Mouse (Mus musculus): Measurements from ENCODE around the gene Tmem189. TPM values are rescaled to one million over a fixed set of nuclear protein-coding genes. Genes with fewer than 3 reads are reported as not detected.

Tmem189 gene
- polyA plus RNA-seq, 1 experiment from 2014 or later = 40.6 TPM

DNA sequence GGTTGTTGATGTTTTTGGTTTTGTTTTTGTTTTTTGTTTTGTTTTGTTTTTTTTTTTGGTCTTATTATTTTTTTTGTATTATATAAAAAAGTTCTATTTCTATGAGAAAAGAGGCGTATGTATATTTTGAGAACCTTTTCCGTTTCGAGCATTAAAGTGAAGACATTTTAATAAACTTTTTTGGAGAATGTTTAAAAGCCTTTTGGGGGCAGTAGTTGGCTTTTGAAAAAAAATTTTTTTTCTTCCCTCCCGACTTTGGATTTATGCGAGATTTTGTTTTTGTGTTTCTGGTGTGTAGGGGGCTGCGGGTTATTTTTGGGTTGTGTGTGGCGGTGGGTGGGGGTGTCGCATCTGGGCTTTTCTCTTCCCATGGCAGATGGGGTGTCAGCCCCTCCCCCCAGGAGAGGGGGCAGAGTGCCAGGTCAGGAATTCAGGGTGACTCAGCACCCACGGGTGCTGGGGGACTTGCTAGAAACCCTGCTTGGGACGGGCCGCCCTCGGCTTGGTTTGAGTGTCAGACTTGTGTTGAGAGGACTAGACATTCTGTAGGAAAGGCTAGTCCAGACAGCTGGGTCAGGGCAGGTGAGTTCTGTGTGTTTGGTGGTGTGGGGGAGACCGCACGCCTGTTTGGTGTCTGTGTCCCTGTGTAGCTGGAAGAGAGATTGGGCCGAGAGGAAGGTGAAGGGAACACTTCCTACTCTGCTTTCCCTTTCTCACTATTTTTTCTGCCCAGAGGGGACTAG, 768 bp upstream of the Tmem189 start:
- no peak for DNase-seq (ENCODE audit: low spot score)
- Histone ChIP-seq H3K27me3 (replicated peaks; ENCODE audit: control insufficient read depth, insufficient read depth, low read length) (no peaks in the 10 kb centered on the region; the same call in 1 of the 2 replicates), H3K9ac (ENCODE audit: low read depth, low read length) (peak overlapping the region; percentile 81)

DNA sequence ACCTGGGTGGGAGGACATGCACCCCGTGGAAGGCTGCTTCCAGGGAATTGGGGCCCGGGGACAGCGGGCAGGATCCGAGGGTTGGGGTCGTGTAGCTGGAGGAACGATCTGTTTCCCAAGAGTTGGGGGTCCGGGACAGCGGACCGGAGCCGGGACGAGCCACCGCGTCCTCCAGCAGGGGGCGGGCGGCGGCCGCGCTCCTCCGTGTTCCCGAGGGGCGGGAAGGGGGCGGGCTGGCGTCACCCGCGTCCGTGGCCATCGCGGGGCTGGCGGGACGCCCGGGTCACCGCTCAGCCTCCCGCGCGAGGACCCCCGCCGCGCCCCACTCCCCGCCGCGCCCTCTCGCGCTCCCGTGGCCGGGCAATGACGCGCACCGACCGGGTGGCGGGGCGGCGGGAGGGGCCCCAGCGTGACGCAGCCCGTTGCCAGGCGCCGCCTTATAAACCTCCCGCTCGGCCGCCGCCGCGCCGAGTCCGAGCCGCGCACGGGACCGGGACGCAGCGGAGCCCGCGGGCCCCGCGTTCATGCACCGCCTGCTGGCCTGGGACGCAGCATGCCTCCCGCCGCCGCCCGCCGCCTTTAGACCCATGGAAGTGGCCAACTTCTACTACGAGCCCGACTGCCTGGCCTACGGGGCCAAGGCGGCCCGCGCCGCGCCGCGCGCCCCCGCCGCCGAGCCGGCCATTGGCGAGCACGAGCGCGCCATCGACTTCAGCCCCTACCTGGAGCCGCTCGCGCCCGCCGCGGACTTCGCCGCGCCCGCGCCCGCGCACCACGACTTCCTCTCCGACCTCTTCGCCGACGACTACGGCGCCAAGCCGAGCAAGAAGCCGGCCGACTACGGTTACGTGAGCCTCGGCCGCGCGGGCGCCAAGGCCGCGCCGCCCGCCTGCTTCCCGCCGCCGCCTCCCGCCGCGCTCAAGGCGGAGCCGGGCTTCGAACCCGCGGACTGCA, 847 bp downstream of the Tmem189 start, which contains the start of gene Cebpb:
Gene Cebpb, plus strand, starts transcription at position 418 of the 954 bp plus-strand sequence.
- no peaks in the 10 kb centered on the region for H3K9me3 ChIP-seq (ENCODE audit: control insufficient read depth, low read length)
- ATAC-seq (ENCODE audit: low read depth) (peak; percentile 81), DNase-seq (ENCODE audit: low spot score) (peak; percentile 85)
- 0 out of 2 replicates have a peak, but pooled peaks cover 3% of the 10 kb centered on the region for H3K4me1 ChIP-seq (ENCODE audit: control insufficient read depth, insufficient read depth, low read length)
- no peaks in the 10 kb centered on the region; the same call in 1 of the 2 replicates for H3K27me3 ChIP-seq (replicated peaks; ENCODE audit: control insufficient read depth, insufficient read depth, low read length)
- peak within 1 kb of the TSS; percentile 81 for H3K9ac ChIP-seq (ENCODE audit: low read depth, low read length)
- H3K27ac ChIP-seq (replicated peaks; ENCODE audit: low read depth, low read length) = peak within 1 kb of the TSS; percentile 74
- H3K36me3 ChIP-seq (ENCODE audit: control insufficient read depth, insufficient read depth, low read length) = no peaks in the 10 kb centered on the region
- H3K4me2 ChIP-seq (ENCODE audit: low read depth, low read length) = peak within 1 kb of the TSS; percentile 98
- under 1% methylated on average over 36 of the region's 147 CpGs for WGBS
- H3K4me3 ChIP-seq (ENCODE audit: low read depth, low read length) = peak within 1 kb of the TSS; percentile 74

More for the DNA sequence above, 768 bp upstream of the Tmem189 start:
- no peaks in the 10 kb centered on the region for H3K36me3 ChIP-seq (ENCODE audit: control insufficient read depth, insufficient read depth, low read length)
- 48% methylated on average over 15 of the region's 15 CpGs for WGBS
- H3K9me3 ChIP-seq (ENCODE audit: control insufficient read depth, low read length) = no peaks in the 10 kb centered on the region
- no peak for ATAC-seq (ENCODE audit: low read depth)
- H3K4me1 ChIP-seq (ENCODE audit: control insufficient read depth, insufficient read depth, low read length) = 0 out of 2 replicates have a peak, but pooled peaks cover 3% of the 10 kb centered on the region
- H3K4me3 ChIP-seq (ENCODE audit: low read depth, low read length) = peak overlapping the region; percentile 74
- no peak overlapping the region for H3K27ac ChIP-seq (replicated peaks; ENCODE audit: low read depth, low read length)
- H3K4me2 ChIP-seq (ENCODE audit: low read depth, low read length) = peak overlapping the region; percentile 98

DNA sequence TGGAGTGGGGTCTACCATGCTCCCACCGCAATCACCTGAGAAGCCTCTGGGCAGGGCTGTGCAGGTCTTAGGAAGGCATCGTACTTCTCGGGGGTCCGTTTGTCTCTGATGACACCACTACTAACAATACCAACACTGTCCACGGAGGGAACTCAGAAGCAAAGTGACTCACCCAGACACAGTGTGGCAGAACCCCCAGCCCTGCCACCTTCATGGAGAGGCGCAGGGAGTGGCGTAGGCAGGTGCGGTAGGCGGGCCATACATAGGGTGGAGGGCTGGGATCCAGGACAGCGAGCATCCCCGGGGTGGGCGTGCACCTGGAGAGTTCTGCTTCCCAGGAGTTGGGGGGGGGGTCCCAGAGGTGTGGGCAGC, 1.5 kb downstream of the Tmem189 start:
- DNase-seq (ENCODE audit: low spot score) (no peak), ATAC-seq (ENCODE audit: low read depth) (peak; percentile 12; the same call in 1 of the 2 replicates)
- 25% methylated on average over 11 of the region's 12 CpGs for WGBS
- 0 out of 2 replicates have a peak, but pooled peaks cover 3% of the 10 kb centered on the region for H3K4me1 ChIP-seq (ENCODE audit: control insufficient read depth, insufficient read depth, low read length)
- peak overlapping the region; percentile 98 for H3K4me2 ChIP-seq (ENCODE audit: low read depth, low read length)
- H3K36me3 ChIP-seq (ENCODE audit: control insufficient read depth, insufficient read depth, low read length) = no peaks in the 10 kb centered on the region
- H3K9me3 ChIP-seq (ENCODE audit: control insufficient read depth, low read length) = no peaks in the 10 kb centered on the region
- H3K27ac ChIP-seq (replicated peaks; ENCODE audit: low read depth, low read length) = no peak overlapping the region
- H3K9ac ChIP-seq (ENCODE audit: low read depth, low read length) = peak overlapping the region; percentile 81
- peak overlapping the region; percentile 74 for H3K4me3 ChIP-seq (ENCODE audit: low read depth, low read length)
- no peaks in the 10 kb centered on the region; the same call in 1 of the 2 replicates for H3K27me3 ChIP-seq (replicated peaks; ENCODE audit: control insufficient read depth, insufficient read depth, low read length)

DNA sequence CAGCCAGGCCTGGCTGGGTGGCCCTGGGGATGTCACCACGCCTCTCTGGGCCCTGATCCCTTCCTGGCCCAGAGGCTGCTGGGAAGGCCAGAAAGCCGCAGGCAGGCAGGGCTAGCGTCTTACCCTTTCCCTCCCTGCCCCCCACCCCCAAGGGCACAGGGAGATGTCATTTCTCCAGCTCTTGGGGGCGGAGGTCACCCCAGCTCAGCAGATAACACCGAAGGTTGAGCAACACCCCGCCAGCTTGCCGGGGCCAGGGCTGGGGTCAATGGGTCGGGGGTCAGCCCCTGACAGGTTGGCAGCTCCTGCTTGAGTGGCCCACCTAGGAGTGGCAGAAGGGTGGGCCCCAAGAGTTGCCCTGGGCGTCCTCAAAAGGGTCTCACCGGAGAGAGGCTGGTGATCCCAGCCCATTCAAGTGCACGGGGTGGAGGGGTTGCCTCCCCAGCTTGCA, 1.9 kb downstream of the Tmem189 start:
- H3K27ac ChIP-seq (replicated peaks; ENCODE audit: low read depth, low read length) = no peak overlapping the region
- 0 out of 2 replicates have a peak, but pooled peaks cover 3% of the 10 kb centered on the region for H3K4me1 ChIP-seq (ENCODE audit: control insufficient read depth, insufficient read depth, low read length)
- H3K36me3 ChIP-seq (ENCODE audit: control insufficient read depth, insufficient read depth, low read length) = no peaks in the 10 kb centered on the region
- no peak overlapping the region for H3K4me3 ChIP-seq (ENCODE audit: low read depth, low read length)
- no peak overlapping the region for H3K4me2 ChIP-seq (ENCODE audit: low read depth, low read length)
- WGBS = 50% methylated on average over 7 of the region's 11 CpGs
- no peaks in the 10 kb centered on the region; the same call in 1 of the 2 replicates for H3K27me3 ChIP-seq (replicated peaks; ENCODE audit: control insufficient read depth, insufficient read depth, low read length)
- no peak for ATAC-seq (ENCODE audit: low read depth)
- no peaks in the 10 kb centered on the region for H3K9me3 ChIP-seq (ENCODE audit: control insufficient read depth, low read length)
- DNase-seq (ENCODE audit: low spot score) = no peak
- H3K9ac ChIP-seq (ENCODE audit: low read depth, low read length) = no peak overlapping the region

DNA sequence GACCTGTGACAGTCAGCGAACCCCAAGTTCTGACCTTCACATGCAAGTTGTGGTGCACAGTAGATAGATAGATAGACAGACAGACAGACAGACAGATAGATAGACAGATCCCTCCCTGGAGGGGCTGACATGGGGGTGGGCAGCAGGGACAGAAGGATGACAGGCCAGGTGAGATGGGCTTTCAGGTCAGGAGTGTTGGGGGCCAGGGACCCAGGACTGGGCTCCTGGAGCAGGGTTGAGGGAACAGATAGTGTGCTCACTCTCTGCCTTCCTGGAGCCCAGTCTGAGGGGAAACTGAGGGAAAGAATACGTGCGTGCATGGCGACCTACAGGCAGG, 2.4 kb downstream of the Tmem189 start:
- WGBS = 81% methylated on average over 4 of the region's 4 CpGs

DNA sequence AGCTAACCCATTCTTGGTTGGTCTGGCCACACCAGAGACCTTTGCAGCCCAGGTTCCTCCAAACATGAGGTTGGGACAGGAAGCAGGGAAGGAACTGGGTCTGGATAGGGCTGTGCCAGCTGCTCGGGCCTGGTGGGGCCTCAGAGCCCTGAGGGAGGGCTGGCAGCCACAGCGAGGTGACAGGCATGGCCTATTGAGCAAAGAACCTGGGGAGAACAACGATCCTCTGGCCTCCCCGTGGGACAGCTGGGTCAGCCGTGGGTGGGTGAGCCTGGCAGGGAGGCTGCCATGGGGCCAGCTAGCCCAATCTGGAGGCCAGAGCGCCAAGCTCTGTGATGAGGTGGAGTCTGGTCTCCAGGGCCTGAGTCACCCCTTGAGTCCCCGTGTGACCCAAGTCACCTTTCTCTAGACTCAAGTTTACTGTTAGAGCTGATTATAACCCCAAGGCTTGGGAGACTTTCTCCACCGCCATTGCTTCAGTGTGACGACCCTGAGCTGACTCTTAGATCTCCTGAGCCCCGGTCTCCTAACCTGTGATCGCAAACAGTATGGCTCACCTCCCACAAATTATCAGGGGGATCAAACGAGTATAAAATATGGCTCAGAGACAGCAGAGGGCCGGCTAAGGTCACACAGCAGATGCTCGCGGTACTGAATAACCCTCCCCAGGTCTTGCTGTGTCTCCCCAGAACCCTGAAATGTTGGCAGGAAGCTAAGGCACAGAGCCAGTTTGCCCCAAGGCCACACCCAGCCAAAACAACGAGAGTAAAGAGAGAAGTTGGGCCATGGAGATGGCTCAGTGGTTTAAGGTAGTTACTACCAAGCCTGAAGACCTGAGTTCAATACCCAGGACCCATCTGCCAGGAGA, 3.0 kb downstream of the Tmem189 start:
- H3K9ac ChIP-seq (ENCODE audit: low read depth, low read length) = no peak overlapping the region
- no peak overlapping the region for H3K4me3 ChIP-seq (ENCODE audit: low read depth, low read length)
- H3K4me1 ChIP-seq (ENCODE audit: control insufficient read depth, insufficient read depth, low read length) = 0 out of 2 replicates have a peak, but pooled peaks cover 3% of the 10 kb centered on the region
- WGBS = 76% methylated on average over 16 of the region's 16 CpGs
- no peak overlapping the region for H3K27ac ChIP-seq (replicated peaks; ENCODE audit: low read depth, low read length)
- H3K9me3 ChIP-seq (ENCODE audit: control insufficient read depth, low read length) = no peaks in the 10 kb centered on the region
- DNase-seq (ENCODE audit: low spot score) = no peak
- no peak for ATAC-seq (ENCODE audit: low read depth)
- no peaks in the 10 kb centered on the region for H3K36me3 ChIP-seq (ENCODE audit: control insufficient read depth, insufficient read depth, low read length)
- no peak overlapping the region for H3K4me2 ChIP-seq (ENCODE audit: low read depth, low read length)
- no peaks in the 10 kb centered on the region; the same call in 1 of the 2 replicates for H3K27me3 ChIP-seq (replicated peaks; ENCODE audit: control insufficient read depth, insufficient read depth, low read length)

More for the DNA sequence above, 2.4 kb downstream of the Tmem189 start:
- no peaks in the 10 kb centered on the region; the same call in 1 of the 2 replicates for H3K27me3 ChIP-seq (replicated peaks; ENCODE audit: control insufficient read depth, insufficient read depth, low read length)
- no peak overlapping the region for H3K4me3 ChIP-seq (ENCODE audit: low read depth, low read length)
- H3K9me3 ChIP-seq (ENCODE audit: control insufficient read depth, low read length) = no peaks in the 10 kb centered on the region
- no peak overlapping the region for H3K9ac ChIP-seq (ENCODE audit: low read depth, low read length)
- no peak overlapping the region for H3K27ac ChIP-seq (replicated peaks; ENCODE audit: low read depth, low read length)
- ATAC-seq (ENCODE audit: low read depth) (no peak), DNase-seq (ENCODE audit: low spot score) (no peak)
- H3K4me1 ChIP-seq (ENCODE audit: control insufficient read depth, insufficient read depth, low read length) = 0 out of 2 replicates have a peak, but pooled peaks cover 3% of the 10 kb centered on the region
- no peaks in the 10 kb centered on the region for H3K36me3 ChIP-seq (ENCODE audit: control insufficient read depth, insufficient read depth, low read length)
- H3K4me2 ChIP-seq (ENCODE audit: low read depth, low read length) = no peak overlapping the region

DNA sequence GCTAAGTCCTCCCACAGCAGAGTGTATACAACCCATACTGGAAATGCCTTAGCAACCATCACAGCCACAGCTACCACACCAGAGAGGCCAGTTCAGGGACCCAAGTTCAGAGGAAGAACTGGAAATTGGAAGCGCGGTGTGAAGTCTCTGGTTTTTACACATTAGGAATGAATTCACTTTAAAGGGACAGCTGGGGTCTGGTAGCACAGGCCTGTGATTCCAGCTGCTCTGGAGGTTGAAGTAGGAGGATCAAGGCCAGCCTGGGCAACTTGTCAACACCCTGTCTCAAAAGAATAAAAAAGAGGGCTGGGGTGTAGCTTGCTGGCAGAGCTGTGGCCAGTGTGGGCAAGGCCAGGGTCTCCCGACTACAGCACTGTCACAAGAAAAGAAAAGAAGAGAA, 3.8 kb downstream of the Tmem189 start:
- WGBS = 82% methylated on average over 3 of the region's 3 CpGs
- Histone ChIP-seq H3K36me3 (ENCODE audit: control insufficient read depth, insufficient read depth, low read length) (no peaks in the 10 kb centered on the region), H3K9ac (ENCODE audit: low read depth, low read length) (no peak overlapping the region), H3K9me3 (ENCODE audit: control insufficient read depth, low read length) (no peaks in the 10 kb centered on the region), H3K4me2 (ENCODE audit: low read depth, low read length) (no peak overlapping the region), H3K27ac (replicated peaks; ENCODE audit: low read depth, low read length) (no peak overlapping the region), H3K27me3 (replicated peaks; ENCODE audit: control insufficient read depth, insufficient read depth, low read length) (no peaks in the 10 kb centered on the region; the same call in 1 of the 2 replicates), H3K4me1 (ENCODE audit: control insufficient read depth, insufficient read depth, low read length) (0 out of 2 replicates have a peak, but pooled peaks cover 3% of the 10 kb centered on the region), H3K4me3 (ENCODE audit: low read depth, low read length) (no peak overlapping the region)
- ATAC-seq (ENCODE audit: low read depth) = no peak
- no peak for DNase-seq (ENCODE audit: low spot score)
